Mouse (Mus musculus): ENCODE results near the gene Kdm2a. TPM values are rescaled to one million over a fixed set of nuclear protein-coding genes. Genes with fewer than 3 reads are reported as not detected.

Gene Kdm2a
- total and polyA plus RNA-seq, 3 experiments, result 17.3 to 51.9 (median 23.1) TPM

GRCm38 (mm10) chr19:4299126-4299525, 99.0 kb downstream of the Kdm2a start:
- Histone ChIP-seq H3K27ac (ENCODE audit: insufficient read depth, low read depth) (peak overlapping the region; percentile 97), H3K9ac (ENCODE audit: insufficient read depth, low read depth) (0 out of 2 replicates have a peak overlapping the region, but pooled peaks have one; percentile 18), H3K79me2 (replicated peaks; ENCODE audit: control insufficient read depth, extremely low read depth, insufficient read depth, poor library complexity, severe bottlenecking) (peaks cover 96% of the 10 kb centered on the region), H3K4me2 (ENCODE audit: insufficient read depth, low read depth, poor library complexity, severe bottlenecking) (peak overlapping the region; percentile 92), H3K9me3 (replicated peaks; ENCODE audit: low read length) (no peaks in the 10 kb centered on the region), H3K36me3 (replicated peaks in 1 of 2; ENCODE audit: control insufficient read depth in 1 of 2, insufficient read depth in 1 of 2, low read length in 1 of 2) (peaks cover 30 to 66% of the 10 kb centered on the region in 2 experiments), H3K27me3 (replicated peaks) (no peaks in the 10 kb centered on the region), H3K4me1 (ENCODE audit: control insufficient read depth in 1 of 2, insufficient read depth in 2 of 2) (peaks cover 53 to 89% of the 10 kb centered on the region in 2 experiments), H3K4me3 (replicated peaks in 1 of 3; ENCODE audit: low read depth in 2 of 3, low read length in 2 of 3, poor library complexity in 1 of 3) (peak overlapping the region; percentile 21 to 28 (median 27))
- in situ Hi-C loops (cut with MboI; ENCODE audit: low pct_ligation_motif_present, low pct_unique_long_range_greater_than_20kb, low sequenced_read_pairs), result no loop called here
- dilution Hi-C loops (cut with MboI; ENCODE audit: extremely low pct_ligation_motif_present, extremely low pct_unique_long_range_greater_than_20kb, low sequenced_read_pairs), result no loop called here
- no peak for DNase-seq (ENCODE audit: extremely low read depth)
- TF ChIP-seq POLR2AphosphoS2 (IDR thresholded peaks at IDR 0.05; ENCODE audit: low read depth, low read length), result no peak; the same call in 1 of the 2 replicates
- peak; percentile 90 for TF ChIP-seq BHLHE40 (IDR thresholded peaks at IDR 0.05; ENCODE audit: low read depth, low read length)
- TF ChIP-seq TBP (conservative IDR thresholded peaks at IDR 0.05; ENCODE audit: low read depth, low read length), result no peak
- TF ChIP-seq SIN3A (IDR thresholded peaks at IDR 0.05; ENCODE audit: low read length), result 0 out of 2 replicates have a peak, but pooled peaks have one; percentile 4
- no peak for TF ChIP-seq CHD2 (IDR thresholded peaks at IDR 0.05; ENCODE audit: low read length)
- peak; percentile 55 for TF ChIP-seq MAX (IDR thresholded peaks at IDR 0.05; ENCODE audit: low read length)
- no peak for TF ChIP-seq ZKSCAN1 (IDR thresholded peaks at IDR 0.05; ENCODE audit: borderline replicate concordance, low read depth, low read length)
- no peak for TF ChIP-seq CHD1 (IDR thresholded peaks at IDR 0.05; ENCODE audit: low read depth, low read length)
- TF ChIP-seq ZMIZ1 (IDR thresholded peaks at IDR 0.05; ENCODE audit: low read depth, low read length), result no peak
- TF ChIP-seq MAZ (IDR thresholded peaks at IDR 0.05; ENCODE audit: low read depth, low read length), result no peak
- TF ChIP-seq HCFC1 (IDR thresholded peaks at IDR 0.05; ENCODE audit: low read depth, low read length), result no peak
- TF ChIP-seq TCF12 (IDR thresholded peaks at IDR 0.05; ENCODE audit: low read depth, low read length), result peak; percentile 48; the same call in 1 of the 2 replicates
- no peak for TF ChIP-seq UBTF (IDR thresholded peaks at IDR 0.05; ENCODE audit: low read depth, low read length)
- TF ChIP-seq NRF1 (IDR thresholded peaks at IDR 0.05; ENCODE audit: low read depth, low read length), result no peak; the same call in 1 of the 2 replicates
- TF ChIP-seq MAFK (IDR thresholded peaks at IDR 0.05; ENCODE audit: insufficient replicate concordance, low read length), result no peak
- no peak for TF ChIP-seq JUND (conservative IDR thresholded peaks at IDR 0.05; ENCODE audit: low read depth, low read length)
- no peak for TF ChIP-seq RAD21 (IDR thresholded peaks at IDR 0.05; ENCODE audit: low read depth, low read length)
- TF ChIP-seq USF1 (IDR thresholded peaks at IDR 0.05; ENCODE audit: low read depth, low read length), result no peak
- TF ChIP-seq E2F4 (IDR thresholded peaks at IDR 0.05; ENCODE audit: insufficient replicate concordance, low read depth, low read length), result no peak
- no peak for TF ChIP-seq USF2 (conservative IDR thresholded peaks at IDR 0.05; ENCODE audit: low read depth, low read length)
- TF ChIP-seq PAX5 (IDR thresholded peaks at IDR 0.05; ENCODE audit: low read length), result no peak
- no peak for TF ChIP-seq SMC3 (IDR thresholded peaks at IDR 0.05; ENCODE audit: low read depth, low read length)
- TF ChIP-seq MYC (IDR thresholded peaks at IDR 0.05; ENCODE audit: low read depth, low read length), result peak; percentile 84
- no peak for TF ChIP-seq KAT2A (IDR thresholded peaks at IDR 0.05; ENCODE audit: insufficient replicate concordance, low read length)
- no peak for TF ChIP-seq ZNF384 (IDR thresholded peaks at IDR 0.05; ENCODE audit: low read depth, low read length)
- 0 out of 2 replicates have a peak, but pooled peaks have one; percentile 7 for TF ChIP-seq ETS1 (conservative IDR thresholded peaks at IDR 0.05; ENCODE audit: low read depth, low read length)
- no peak for TF ChIP-seq POLR2A (IDR thresholded peaks at IDR 0.05; ENCODE audit: low read depth, low read length)
- TF ChIP-seq GABPA (IDR thresholded peaks at IDR 0.05; ENCODE audit: insufficient replicate concordance, low read depth, low read length), result no peak
- TF ChIP-seq ELF1 (IDR thresholded peaks at IDR 0.05; ENCODE audit: low read depth, low read length), result no peak
- TF ChIP-seq CTCF (conservative IDR thresholded peaks at IDR 0.05 in 1 of 2, IDR thresholded peaks at IDR 0.05 in 1 of 2; ENCODE audit: low read depth in 2 of 2, low read length in 2 of 2), result no peak
- TF ChIP-seq ZC3H11A (IDR thresholded peaks at IDR 0.05; ENCODE audit: low read depth, low read length), result no peak
- no peak for TF ChIP-seq EP300 (IDR thresholded peaks at IDR 0.05; ENCODE audit: low read length)
- no peak for TF ChIP-seq JUN (IDR thresholded peaks at IDR 0.05; ENCODE audit: insufficient read depth, low read depth, low read length)
- no peak for TF ChIP-seq IRF4 (IDR thresholded peaks at IDR 0.05; ENCODE audit: low read depth, low read length)
- TF ChIP-seq NELFE (IDR thresholded peaks at IDR 0.05; ENCODE audit: low read depth, low read length), result no peak
- peak; percentile 70; the same call in 1 of the 2 replicates for TF ChIP-seq MXI1 (IDR thresholded peaks at IDR 0.05; ENCODE audit: low read depth, low read length)
- TF ChIP-seq RCOR1 (conservative IDR thresholded peaks at IDR 0.05; ENCODE audit: low read depth, low read length), result no peak
- TF ChIP-seq MEF2A (IDR thresholded peaks at IDR 0.05; ENCODE audit: borderline replicate concordance, low read depth, low read length), result no peak
